Mouse (Mus musculus) frontal cortex, adult 2 months (tissue): ENCODE data around the gene Acsf3. TPM values are rescaled to one million over a fixed set of nuclear protein-coding genes. Genes with fewer than 3 reads are reported as not detected.

Experiments
- DNase-seq, 2 experiments: peaks; one replicate each; pipeline ENCODE4 v3.0.0; 2022; ENCODE audit warnings: low spot score in 1 of 2; ENCODE audit errors: extremely low spot score in 1 of 2
- polyA plus RNA-seq: library from polyadenylated mRNA; depleted of rRNA; stranded (reverse); fragments of >200 nt; gene quantifications from 2 replicates; pipeline ENCODE4 v1.2.3, GENCODE M21; 2012

Acsf3 gene
- polyA plus RNA-seq, 1 experiment = 21.0 TPM

- no peak for DNase-seq
Measured at GRCm38 (mm10) chr8:122806956-122807538, 31.8 kb downstream of the Acsf3 start.

GRCm38 (mm10) chr8:122807907-122808306 is 32.6 kb downstream of the Acsf3 start:
- DNase-seq = no peak

DNA sequence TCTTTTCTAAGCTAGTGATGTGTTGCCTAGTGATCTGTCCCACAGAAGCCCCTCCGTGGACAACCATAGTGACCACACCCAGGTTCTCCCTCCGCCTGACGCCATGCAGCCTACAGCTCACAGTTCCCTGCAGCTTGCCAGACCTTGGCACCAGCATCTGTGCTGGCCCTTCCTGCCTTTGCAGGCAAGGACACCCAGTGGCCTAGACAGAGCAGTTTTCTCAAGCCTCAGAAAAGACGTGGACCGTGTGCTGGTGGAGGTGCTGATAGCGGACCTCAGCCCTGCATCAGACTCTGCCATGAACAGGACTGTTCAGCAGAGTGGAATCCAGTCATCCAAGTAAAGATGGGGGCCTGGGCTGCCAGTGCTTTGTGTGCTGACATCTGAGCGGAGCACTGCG is 35.1 kb downstream of the Acsf3 start:
- DNase-seq = no peak

DNA sequence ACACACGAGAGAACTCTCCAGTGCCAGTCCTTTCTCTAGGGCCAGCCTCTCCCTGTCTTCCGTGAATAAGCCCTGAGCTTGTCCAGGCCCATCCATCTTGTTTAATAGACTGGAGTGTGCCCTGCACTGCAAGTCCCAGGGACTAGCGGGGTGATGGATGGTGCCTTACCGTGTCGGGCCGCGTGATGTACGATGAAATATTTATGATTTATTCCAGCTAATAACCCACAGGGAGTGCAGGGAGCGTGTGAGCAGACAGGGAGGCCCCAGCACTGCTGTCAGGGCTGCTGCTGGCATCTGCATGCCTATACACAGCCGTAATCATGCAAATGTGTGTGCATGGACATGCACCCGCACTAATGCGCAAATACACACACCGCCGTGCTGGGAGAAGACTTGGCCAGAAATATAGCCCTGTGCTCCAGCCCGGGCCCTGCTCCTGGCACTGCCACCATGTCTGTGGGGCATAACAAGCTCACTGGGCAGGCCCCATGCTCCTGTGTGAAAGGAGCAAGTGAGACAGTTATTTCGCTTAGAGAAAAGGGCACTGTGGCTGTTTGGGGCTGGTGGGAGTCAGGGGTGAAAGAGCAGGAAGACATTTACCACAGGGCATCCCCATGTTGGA is 36.7 kb downstream of the Acsf3 start:
- no peak for DNase-seq

GRCm38 (mm10) chr8:122812610-122813250 is 37.4 kb downstream of the Acsf3 start:
- no peak for DNase-seq

DNA sequence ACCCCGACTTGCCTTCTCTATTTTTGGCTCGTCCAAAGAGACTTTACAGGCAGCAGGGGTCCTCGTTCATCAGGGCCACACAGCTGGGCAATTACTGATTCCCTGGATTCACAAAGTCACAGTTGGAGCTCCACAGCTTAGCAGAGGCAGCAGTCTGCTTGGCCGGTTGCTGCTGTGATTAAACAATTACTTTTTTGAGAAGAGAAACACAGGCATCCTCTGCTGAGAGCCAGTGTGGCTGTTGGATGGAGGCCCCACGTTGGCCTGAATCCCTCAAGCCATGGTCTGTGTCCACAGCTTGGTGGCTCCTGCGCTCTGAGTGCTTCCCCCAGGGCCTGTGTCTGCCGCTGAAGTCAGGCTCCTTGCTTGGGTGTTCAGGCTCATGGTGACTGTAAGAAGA is 39.3 kb downstream of the Acsf3 start:
- DNase-seq = peak in 1 of 2 experiments; percentile 30

- DNase-seq = no peak
Measured at GRCm38 (mm10) chr8:122816965-122817364, 41.7 kb downstream of the Acsf3 start.

GRCm38 (mm10) chr8:122817724-122818496 is 42.6 kb downstream of the Acsf3 start:
- DNase-seq = no peak

DNA sequence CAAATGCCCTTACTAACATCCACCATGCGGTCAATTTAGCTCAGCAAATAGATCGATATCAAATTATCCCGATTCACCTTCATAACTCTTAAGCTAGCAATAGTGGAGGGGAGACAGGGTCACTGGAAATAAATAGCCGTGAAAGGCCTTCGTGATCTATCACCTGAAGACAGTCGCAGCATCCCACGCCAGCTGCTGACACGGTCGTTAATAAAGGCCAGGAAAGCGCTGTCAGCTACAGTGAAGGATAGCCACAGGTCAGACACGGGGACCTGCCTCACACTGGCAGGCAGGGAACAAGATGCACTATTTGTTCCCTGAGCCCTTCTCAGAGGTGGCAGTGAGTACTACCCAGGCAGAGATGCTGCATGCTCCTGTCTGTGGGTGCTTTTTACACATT is 44.5 kb downstream of the Acsf3 start:
- DNase-seq = no peak

DNA sequence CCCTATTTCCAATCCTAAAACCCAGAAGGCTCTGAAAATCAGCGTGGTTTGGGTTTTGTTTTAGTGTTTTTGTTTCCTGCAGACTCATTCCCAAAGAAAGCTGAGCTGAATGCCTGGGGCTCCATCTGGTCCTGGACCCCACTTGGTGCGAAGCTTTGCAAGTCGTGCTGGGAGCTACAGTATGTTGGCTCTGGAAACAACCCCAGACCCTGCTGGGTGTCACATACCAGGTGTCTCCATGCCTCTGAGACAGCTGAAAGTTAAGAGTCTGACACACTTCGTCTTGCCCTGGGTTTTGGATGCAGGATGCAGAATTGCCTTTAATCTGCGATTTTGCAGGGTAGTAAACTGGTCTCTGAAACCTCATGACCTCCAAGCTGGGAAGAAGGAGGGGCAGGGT is 49.3 kb downstream of the Acsf3 start:
- DNase-seq = no peak

GRCm38 (mm10) chr8:122824986-122825385 is 49.7 kb downstream of the Acsf3 start:
- DNase-seq = no peak

DNA sequence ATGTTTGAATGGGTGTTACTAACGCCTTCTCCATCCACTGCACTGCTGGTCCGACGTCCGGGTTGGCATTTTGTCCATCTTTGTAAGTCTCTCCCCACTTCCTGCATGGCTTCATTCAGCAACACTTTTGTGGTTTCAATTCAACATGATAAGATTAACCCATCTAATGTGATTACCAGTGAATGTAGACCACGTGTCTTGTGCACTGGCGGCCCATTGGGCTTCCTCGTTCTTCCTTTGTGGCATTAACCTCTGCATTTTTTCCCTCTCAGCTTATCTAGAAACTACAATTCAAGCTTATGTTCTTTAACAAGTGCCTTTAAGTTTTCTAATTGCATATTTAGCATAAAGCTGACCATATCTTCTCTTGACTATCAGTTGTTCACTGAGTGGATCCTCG is 50.1 kb downstream of the Acsf3 start:
- DNase-seq = no peak

DNA sequence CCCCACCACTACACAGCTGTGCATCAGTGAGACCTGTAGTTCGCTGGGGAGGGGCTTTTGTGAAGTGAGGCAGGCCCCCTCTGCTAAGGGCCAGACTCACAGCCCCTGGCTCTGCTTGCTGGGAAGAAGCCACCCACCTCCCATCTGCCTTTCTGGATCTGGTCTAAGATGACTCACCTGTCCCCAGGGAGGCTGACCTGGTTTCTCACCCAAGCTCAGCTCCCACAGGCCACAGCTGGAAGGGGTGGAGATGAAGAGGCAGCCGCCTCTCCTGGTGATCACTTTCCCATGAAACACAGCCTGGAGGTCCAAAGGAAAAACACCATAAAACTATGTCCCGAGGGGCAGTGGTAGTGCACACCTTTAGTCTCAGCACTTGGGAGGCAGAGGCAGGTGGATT is 54.1 kb downstream of the Acsf3 start:
- DNase-seq = peak in 1 of 2 experiments; percentile 20

DNA sequence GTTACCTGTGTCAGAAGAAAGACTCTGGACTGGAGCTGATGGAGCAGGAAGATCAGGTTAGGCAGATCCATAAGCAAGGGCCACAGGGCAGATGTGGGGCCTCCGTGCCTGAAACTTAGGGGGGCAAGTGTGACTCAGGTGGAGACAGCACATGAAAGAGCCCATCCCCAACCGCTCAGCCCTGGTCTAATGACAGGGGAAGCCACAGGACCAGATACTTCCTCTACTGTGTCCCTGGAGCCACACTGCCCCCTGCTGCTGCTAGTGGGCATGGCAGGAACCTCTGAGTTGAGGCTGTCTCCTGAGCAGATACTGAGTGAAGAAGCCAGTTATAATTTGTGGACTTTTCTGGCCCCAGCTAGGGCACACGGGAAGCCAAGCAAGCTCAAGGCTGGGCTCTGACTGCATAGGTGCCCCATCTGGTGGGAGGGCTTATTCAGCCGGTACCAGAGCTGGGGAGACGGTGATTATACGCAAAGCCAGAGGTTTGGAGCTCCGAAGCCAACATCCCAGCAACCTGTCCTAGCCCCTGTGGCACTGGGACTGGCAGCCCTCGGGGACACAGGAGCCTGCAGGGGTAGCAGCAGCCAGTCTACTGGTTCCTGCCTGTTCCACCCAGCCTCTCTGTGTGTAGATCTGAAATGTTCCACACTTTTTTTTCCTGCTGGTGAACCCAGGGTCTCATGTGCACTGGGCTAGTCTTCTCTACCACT is 55.2 kb downstream of the Acsf3 start:
- DNase-seq = peak; percentile 79 to 98

DNA sequence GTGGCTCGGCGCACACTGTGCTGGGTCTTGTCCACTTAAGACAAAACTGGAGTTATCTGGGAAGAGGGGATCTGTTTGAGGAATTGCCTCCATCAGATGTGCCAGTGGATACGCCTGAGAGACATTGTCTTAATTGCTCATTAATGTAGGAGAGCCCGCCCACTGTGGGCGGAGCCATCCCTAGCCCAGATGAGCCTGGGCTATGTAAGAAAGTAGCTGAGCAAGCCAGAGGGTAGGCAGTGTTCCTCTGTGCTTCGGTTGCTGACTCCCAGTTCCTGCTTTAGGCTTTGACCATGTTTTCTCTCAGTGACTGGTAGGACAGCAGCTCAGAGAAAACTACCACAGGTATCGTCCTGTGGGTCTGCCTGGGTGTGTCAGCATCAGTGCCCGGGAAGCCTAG is 59.1 kb downstream of the Acsf3 start:
- DNase-seq = no peak

DNA sequence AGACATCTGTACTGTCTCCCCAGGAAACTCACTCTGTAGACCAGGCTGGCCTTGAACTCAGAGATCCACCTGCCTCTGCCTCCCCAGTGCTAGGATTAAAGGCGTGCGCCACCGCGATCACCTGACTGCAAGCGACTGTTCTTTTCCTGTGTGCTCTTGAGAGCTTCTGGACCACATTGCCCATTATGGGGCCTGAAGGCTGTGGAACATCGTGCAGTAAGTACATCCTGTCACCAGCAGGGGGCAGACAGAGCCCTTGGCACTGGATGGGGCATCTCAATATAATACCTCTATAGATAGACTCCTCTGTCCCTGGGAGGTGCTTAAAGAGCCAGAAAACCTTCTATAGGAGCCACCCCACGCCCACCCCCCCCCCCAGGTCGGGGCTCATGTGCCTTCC is 59.7 kb downstream of the Acsf3 start:
- peak in 1 of 2 experiments; percentile 91 for DNase-seq

GRCm38 (mm10) chr8:122836199-122836598 is 60.9 kb downstream of the Acsf3 start:
- no peak for DNase-seq

- DNase-seq = no peak
Measured at GRCm38 (mm10) chr8:122836696-122837095, 61.4 kb downstream of the Acsf3 start.

DNA sequence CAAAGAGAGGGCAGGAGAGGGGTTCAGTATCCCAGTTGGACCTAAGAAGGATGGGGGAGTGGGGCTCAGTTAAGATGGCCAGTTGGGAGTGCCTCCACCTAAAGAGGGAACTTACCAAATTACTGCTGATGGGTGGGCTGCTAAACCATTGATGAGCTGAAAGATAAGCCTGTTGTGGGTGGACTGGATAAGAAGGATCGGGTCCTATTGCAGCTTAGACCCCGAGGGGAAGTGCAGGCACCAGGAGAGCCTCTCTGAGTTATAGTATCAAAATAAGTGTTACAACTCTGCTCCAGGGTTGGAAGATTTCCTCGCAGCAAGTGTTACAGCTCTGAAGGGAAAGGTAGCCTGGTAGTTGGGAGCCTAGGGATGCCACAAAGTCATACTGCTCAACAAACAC is 68.9 kb downstream of the Acsf3 start:
- DNase-seq = no peak

DNA sequence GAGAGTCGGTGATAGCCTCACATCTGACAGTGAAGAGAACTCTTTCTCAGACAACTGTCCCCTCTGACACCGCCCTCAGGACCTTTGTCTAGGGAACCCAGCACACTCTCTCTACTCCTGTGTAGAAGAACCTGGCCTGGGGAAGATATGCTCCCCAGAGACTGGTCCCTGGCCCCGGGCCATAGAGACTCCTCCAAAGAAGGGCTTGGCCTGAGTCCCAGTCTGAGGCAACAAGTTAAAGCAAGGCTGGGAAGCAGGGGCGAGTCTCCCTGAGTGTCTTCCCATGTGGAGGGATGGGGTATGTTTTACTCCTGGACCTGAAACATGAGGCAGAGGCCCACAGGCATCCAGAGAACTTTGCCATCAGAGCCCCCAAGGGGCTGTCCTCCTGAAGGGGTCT is 70.4 kb downstream of the Acsf3 start:
- no peak for DNase-seq
